Mouse (Mus musculus) liver, postnatal 0 days (tissue): ENCODE results near the gene Dicer1.

Source experiments
- CTCF ChIP-seq: sonication (generic); IDR thresholded peaks from 2 replicates; pipeline ENCODE4 v1.5.1; 2016; ENCODE audit warnings: antibody characterized with exemption, low read depth
- EP300 ChIP-seq: IDR thresholded peaks from 2 replicates; pipeline ENCODE4 v1.6.1; 2016; ENCODE audit warnings: antibody characterized with exemption, low read depth, mild to moderate bottlenecking

- TF ChIP-seq CTCF (no peak), EP300 (no peak)
Measured at GRCm38 (mm10) chr12:104676535-104677370, 75.0 kb downstream of the Dicer1 start.
